Mouse (Mus musculus) midbrain, embryonic 10.5 days (tissue): ENCODE measurements at regions not wholly inside any gene's neighbourhood (a gene's known extent, or its start where the extent isn't known, plus 50 kb on each side); places are given as distances from the start of the nearest gene placed in this dataset.

Experiments
- DNase-seq: peaks from one replicate; pipeline ENCODE4 v3.0.0-alpha.2; 2017; ENCODE audit warnings: low spot score
- H3K27ac ChIP-seq: fragments of 300-500 bp; sonication (generic); replicated peaks from 2 replicates; pipeline ENCODE4 v1.5.1; 2016; ENCODE audit warnings: mild to moderate bottlenecking
- H3K27me3 ChIP-seq: fragments of 300-500 bp; sonication (generic); 2 replicates; pipeline ENCODE4 v1.6.1; 2016; ENCODE audit warnings: low read depth, mild to moderate bottlenecking; ENCODE audit not compliant: poor library complexity, severe bottlenecking
- H3K36me3 ChIP-seq: fragments of 300-500 bp; sonication (generic); 2 replicates; pipeline ENCODE4 v1.6.1; 2016; ENCODE audit warnings: mild to moderate bottlenecking, moderate library complexity
- H3K4me1 ChIP-seq: fragments of 300-500 bp; sonication (generic); 2 replicates; pipeline ENCODE4 v1.6.1; 2016
- H3K4me3 ChIP-seq: fragments of 300-500 bp; sonication (generic); 2 replicates; pipeline ENCODE4 v1.5.1; 2016; ENCODE audit warnings: mild to moderate bottlenecking, moderate library complexity
- H3K9me3 ChIP-seq: fragments of 300-500 bp; sonication (generic); replicated peaks from 2 replicates; pipeline ENCODE4 v1.6.1; 2016; ENCODE audit warnings: mild to moderate bottlenecking
- WGBS: fragments of 180-500 bp; shearing (Covaris S2); methylation state at CpG from one replicate; pipeline ENCODE4 v1.1.7; 2016; 5-methylcytosine and 5-hydroxymethylcytosine counted together

DNA sequence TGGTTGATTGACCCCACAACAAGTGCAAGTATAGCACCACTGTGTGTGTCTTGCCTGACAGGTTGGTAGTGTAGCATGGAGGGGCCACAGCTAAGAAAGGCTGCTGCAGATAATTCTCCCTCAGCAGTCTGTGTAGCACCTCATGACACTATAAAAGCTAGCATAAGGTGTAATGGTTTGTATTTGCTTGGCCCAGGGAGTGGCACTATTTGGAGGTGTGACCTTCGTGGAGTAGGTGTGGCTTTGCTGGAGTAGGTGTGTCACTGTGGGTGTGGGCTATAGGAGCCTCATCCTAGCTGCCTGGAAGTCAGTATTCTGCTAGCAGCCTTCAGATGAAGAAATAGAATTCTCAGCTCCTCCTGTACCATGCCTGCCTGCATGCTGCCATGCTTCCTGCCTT, 140.5 kb downstream of the Btg1 start:
- Histone ChIP-seq H3K27ac (no peak overlapping the region), H3K27me3 (no peaks in the 10 kb centered on the region), H3K4me3 (no peak overlapping the region), H3K9me3 (no peaks in the 10 kb centered on the region), H3K36me3 (no peaks in the 10 kb centered on the region), H3K4me1 (peaks cover 44% of the 10 kb centered on the region)
- DNase-seq = no peak
- WGBS = 97% methylated on average over 1 of the region's 1 CpGs

GRCm38 (mm10) chr10:96761601-96762000, 144.8 kb downstream of the Btg1 start:
- no peak overlapping the region for H3K27ac ChIP-seq
- H3K4me3 ChIP-seq = no peak overlapping the region
- H3K4me1 ChIP-seq = peaks cover 7% of the 10 kb centered on the region
- WGBS = 96% methylated on average over 8 of the region's 8 CpGs
- DNase-seq = no peak
- H3K36me3 ChIP-seq = no peaks in the 10 kb centered on the region
- H3K9me3 ChIP-seq = no peaks in the 10 kb centered on the region
- no peaks in the 10 kb centered on the region for H3K27me3 ChIP-seq

DNA sequence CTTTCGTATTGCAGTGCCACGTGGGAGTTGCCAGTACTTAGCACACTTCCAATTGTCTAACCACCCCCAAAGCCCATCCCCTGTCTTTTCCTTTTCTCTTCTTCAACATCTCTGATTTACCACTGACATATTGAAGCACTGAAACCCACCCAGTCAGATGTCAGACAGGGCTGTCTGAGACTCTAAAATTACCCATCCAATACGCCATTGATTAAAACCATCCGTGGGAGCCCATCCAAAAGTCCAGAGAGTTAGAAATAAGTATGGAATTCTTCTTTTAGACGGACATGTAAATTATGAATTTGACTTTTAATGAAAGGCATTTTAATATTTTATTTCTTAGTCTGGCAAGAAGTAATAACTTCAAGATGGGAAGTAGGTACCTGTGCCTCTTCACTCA, 148.8 kb downstream of the Btg1 start:
- DNase-seq = no peak
- Histone ChIP-seq H3K9me3 (no peaks in the 10 kb centered on the region), H3K4me3 (no peak overlapping the region), H3K4me1 (no peaks in the 10 kb centered on the region), H3K27me3 (no peaks in the 10 kb centered on the region), H3K36me3 (no peaks in the 10 kb centered on the region), H3K27ac (no peak overlapping the region)
- WGBS = 86% methylated on average over 5 of the region's 5 CpGs

DNA sequence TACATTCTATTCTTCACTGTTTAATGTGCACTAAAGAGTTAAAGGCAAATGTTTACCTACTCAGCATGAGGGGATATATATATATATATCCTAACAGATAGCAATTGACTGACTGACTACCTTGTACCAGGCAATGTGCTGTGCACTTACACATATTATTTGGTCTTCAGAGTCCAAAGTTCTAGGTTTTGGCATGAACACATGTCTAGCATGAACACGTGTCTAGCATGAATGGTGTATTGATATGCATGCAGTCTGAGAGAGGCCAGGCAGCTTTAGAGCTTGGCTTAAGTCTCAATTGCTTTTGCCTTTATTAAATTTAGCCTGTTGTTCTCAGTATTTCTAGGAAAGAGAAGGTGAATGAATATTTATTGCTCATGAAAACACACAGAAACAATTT, 161.4 kb downstream of the Btg1 start:
- DNase-seq = no peak
- Histone ChIP-seq H3K9me3 (no peaks in the 10 kb centered on the region), H3K27me3 (no peaks in the 10 kb centered on the region), H3K27ac (no peak overlapping the region), H3K36me3 (no peaks in the 10 kb centered on the region), H3K4me3 (no peak overlapping the region), H3K4me1 (no peaks in the 10 kb centered on the region)
- WGBS = 92% methylated on average over 1 of the region's 1 CpGs

DNA sequence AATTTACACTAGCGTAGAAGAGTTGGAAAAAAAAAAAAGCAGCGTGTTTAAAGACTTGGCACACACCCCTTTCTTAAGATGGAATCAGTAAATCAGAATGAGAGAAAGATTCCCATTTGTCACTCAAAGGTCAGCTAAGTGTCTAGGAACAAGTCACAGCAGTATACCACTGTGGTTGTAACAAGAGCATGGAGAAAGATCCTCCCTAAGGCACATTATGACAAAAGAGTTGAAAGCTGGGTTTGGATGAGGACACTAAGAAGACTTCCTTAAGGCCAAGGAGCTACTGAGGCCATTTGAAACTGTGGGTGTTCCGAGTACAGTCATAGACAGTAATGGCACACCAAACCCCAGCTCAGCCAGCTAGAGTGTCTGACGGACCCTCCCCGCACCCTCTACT, 167.2 kb downstream of the Btg1 start:
- 92% methylated on average over 5 of the region's 5 CpGs for WGBS
- Histone ChIP-seq H3K9me3 (no peaks in the 10 kb centered on the region), H3K4me1 (no peaks in the 10 kb centered on the region), H3K4me3 (no peak overlapping the region), H3K27ac (no peak overlapping the region), H3K36me3 (no peaks in the 10 kb centered on the region), H3K27me3 (no peaks in the 10 kb centered on the region)
- DNase-seq = no peak

- Histone ChIP-seq H3K4me1 (no peaks in the 10 kb centered on the region), H3K27ac (no peak overlapping the region), H3K4me3 (no peak overlapping the region), H3K27me3 (no peaks in the 10 kb centered on the region), H3K36me3 (no peaks in the 10 kb centered on the region), H3K9me3 (no peaks in the 10 kb centered on the region)
- DNase-seq = no peak
- 88% methylated on average over 8 of the region's 8 CpGs for WGBS
Measured at GRCm38 (mm10) chr10:96786903-96787571, 170.2 kb downstream of the Btg1 start.

DNA sequence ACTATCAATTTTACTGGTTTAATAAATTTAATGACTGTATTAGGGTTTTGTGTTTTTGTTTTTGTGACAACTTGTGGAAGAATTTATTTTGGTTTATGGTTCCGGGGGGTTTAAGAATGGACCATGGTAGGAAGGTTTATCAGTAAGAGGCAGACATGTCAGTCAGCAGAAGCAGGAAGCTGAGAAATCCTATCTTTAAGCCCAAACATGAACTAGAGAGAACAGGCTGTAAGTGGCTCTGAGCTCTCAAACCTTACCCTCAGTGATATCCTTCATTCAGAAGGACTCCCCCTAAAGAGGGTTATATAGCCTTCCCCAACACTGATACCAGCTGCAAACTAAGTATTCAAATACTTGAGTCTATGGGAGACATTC, 170.8 kb downstream of the Btg1 start:
- Histone ChIP-seq H3K9me3 (no peaks in the 10 kb centered on the region), H3K4me3 (no peak overlapping the region), H3K27ac (no peak overlapping the region), H3K36me3 (no peaks in the 10 kb centered on the region), H3K4me1 (no peaks in the 10 kb centered on the region), H3K27me3 (no peaks in the 10 kb centered on the region)
- DNase-seq = no peak
- WGBS = 87% methylated on average over 1 of the region's 1 CpGs

DNA sequence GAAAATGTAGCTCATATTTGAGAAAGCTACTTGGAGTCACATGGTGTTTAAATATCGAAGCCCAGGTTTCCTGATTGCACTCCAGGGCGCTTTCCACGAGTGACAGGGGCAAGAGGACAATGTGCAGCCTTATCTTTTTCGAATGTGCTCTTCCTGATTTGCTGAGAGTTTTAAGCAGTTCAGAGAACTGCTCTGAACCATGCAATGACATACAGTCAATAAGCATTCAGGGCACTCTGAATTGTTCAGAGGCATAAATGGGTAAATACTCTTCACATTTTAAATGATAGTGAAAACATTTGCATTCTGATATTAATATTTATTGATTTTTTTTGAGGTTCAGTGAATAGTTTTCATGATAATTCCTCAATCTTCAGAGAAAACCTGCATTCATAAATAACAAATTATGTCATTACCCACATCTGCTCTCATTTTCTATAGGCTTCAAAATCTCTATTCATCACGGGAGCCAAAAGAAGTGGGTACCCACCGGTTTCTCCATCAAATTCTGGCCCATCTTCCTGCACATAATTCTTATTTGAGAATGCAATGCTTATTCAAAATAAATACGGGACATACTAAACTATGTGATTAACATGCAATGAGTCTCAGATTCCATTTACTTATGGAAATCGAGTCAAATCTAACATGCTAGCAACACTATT, 171.7 kb downstream of the Btg1 start:
- H3K4me3 ChIP-seq = no peak overlapping the region
- H3K27me3 ChIP-seq = no peaks in the 10 kb centered on the region
- H3K36me3 ChIP-seq = no peaks in the 10 kb centered on the region
- no peaks in the 10 kb centered on the region for H3K9me3 ChIP-seq
- H3K27ac ChIP-seq = no peak overlapping the region
- WGBS = 86% methylated on average over 8 of the region's 8 CpGs
- no peak for DNase-seq
- no peaks in the 10 kb centered on the region for H3K4me1 ChIP-seq

DNA sequence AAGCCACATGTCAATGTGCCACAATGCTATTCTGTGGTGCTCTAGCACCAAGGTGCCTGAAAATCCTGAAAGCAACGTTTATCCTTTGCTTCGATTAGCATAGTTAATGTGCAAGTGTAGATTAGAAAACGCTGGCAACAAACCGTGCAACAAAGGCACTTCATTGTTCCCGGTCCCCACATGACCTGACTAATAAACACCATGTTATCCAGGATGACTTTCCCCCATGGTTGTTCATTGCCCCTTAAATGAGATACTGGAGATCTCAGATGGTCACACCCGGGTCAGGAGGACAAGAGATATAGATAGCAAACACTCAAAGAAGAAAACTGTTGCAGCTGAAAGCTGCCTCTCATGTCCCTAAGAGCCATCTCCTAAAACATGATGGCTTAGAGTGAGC, 180.3 kb downstream of the Btg1 start:
- Histone ChIP-seq H3K9me3 (no peaks in the 10 kb centered on the region), H3K27ac (no peak overlapping the region), H3K36me3 (no peaks in the 10 kb centered on the region), H3K4me1 (no peaks in the 10 kb centered on the region), H3K4me3 (no peak overlapping the region), H3K27me3 (no peaks in the 10 kb centered on the region)
- 82% methylated on average over 6 of the region's 6 CpGs for WGBS
- no peak for DNase-seq

DNA sequence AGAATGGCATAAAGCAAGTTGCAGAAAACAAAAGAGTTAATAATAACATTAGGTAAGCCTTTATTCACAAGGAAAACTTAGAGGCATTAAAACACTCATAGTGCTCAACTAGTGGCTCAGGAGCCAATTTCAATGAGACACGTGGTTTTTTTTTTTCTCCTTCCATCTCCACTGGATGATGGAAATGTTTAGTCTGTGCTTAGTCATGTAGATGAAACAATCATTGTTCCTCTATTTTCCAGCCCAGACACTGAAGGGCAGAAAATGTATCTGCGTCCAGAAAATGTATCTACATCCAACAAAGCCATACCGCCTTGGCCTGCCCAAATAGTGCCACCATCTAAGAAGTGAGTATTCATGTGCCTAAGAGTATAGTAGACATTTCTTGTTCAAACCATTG, 184.0 kb downstream of the Btg1 start:
- no peaks in the 10 kb centered on the region for H3K27me3 ChIP-seq
- no peaks in the 10 kb centered on the region for H3K9me3 ChIP-seq
- 88% methylated on average over 3 of the region's 3 CpGs for WGBS
- no peak overlapping the region for H3K27ac ChIP-seq
- no peak overlapping the region for H3K4me3 ChIP-seq
- peaks cover 11% of the 10 kb centered on the region; the same call in 1 of the 2 replicates for H3K4me1 ChIP-seq
- no peak for DNase-seq
- H3K36me3 ChIP-seq = no peaks in the 10 kb centered on the region

DNA sequence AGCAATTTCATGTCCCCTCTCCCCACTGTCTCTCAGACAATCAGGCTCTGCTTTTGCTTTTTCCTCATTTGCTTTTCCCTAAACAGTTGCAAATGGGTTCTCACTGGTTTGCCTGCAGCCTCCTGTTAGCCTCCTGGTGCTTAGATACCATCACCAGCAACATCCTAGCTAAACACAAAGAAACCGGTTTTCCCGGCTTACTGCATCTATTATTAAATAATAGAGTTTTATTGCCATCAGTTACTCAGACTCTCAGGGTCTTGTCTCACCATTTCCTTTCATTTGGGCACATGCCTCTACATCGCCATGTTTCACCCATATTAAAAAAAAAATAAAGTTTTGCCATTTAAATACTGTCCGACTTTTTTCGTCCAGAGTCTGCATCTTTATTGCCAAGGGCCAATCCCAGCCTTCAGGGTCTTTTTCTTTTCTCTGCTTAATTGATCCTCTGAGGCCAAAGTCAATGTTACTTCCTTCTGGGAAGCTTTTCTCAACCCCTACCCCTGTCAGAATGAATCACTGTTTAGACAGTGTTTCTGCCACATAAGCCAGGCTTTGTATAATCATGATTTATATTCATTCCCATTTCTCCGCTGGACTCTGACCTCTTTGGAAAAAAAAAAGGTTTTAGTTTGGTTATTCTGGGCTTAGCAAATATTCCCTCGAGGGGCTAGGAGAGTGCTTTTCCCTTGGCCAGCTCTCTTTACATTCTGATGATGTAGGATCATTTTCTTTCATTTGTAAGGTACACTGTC, 187.4 kb downstream of the Btg1 start:
- DNase-seq = no peak
- WGBS = 56% methylated on average over 7 of the region's 7 CpGs
- Histone ChIP-seq H3K9me3 (no peaks in the 10 kb centered on the region), H3K4me3 (no peak overlapping the region), H3K27me3 (no peaks in the 10 kb centered on the region), H3K36me3 (no peaks in the 10 kb centered on the region), H3K4me1 (peaks cover 11% of the 10 kb centered on the region; the same call in 1 of the 2 replicates), H3K27ac (no peak overlapping the region)

GRCm38 (mm10) chr10:96806579-96806978, 189.8 kb downstream of the Btg1 start:
- Histone ChIP-seq H3K4me3 (no peak overlapping the region), H3K9me3 (no peaks in the 10 kb centered on the region), H3K4me1 (peaks cover 11% of the 10 kb centered on the region; the same call in 1 of the 2 replicates), H3K27ac (no peak overlapping the region), H3K36me3 (no peaks in the 10 kb centered on the region), H3K27me3 (no peaks in the 10 kb centered on the region)
- DNase-seq = no peak
- 68% methylated on average over 7 of the region's 7 CpGs for WGBS

- WGBS = 76% methylated on average over 1 of the region's 1 CpGs
- Histone ChIP-seq H3K4me1 (peaks cover 12% of the 10 kb centered on the region; the same call in 1 of the 2 replicates), H3K27me3 (no peaks in the 10 kb centered on the region), H3K36me3 (no peaks in the 10 kb centered on the region), H3K27ac (no peak overlapping the region), H3K9me3 (no peaks in the 10 kb centered on the region), H3K4me3 (no peak overlapping the region)
- no peak for DNase-seq
Measured at GRCm38 (mm10) chr10:96821852-96822251, 205.0 kb downstream of the Btg1 start.
